Mouse (Mus musculus): ENCODE data around the gene Qrfpr. TPM values are rescaled to one million over a fixed set of nuclear protein-coding genes. Genes with fewer than 3 reads are reported as not detected.

Qrfpr gene
- 0.11 TPM in 1 of 2 replicates, not detected in the other for polyA plus RNA-seq (2016; fragmentation: Nextera tagmentation; extraction: Ambion mirVana)

DNA sequence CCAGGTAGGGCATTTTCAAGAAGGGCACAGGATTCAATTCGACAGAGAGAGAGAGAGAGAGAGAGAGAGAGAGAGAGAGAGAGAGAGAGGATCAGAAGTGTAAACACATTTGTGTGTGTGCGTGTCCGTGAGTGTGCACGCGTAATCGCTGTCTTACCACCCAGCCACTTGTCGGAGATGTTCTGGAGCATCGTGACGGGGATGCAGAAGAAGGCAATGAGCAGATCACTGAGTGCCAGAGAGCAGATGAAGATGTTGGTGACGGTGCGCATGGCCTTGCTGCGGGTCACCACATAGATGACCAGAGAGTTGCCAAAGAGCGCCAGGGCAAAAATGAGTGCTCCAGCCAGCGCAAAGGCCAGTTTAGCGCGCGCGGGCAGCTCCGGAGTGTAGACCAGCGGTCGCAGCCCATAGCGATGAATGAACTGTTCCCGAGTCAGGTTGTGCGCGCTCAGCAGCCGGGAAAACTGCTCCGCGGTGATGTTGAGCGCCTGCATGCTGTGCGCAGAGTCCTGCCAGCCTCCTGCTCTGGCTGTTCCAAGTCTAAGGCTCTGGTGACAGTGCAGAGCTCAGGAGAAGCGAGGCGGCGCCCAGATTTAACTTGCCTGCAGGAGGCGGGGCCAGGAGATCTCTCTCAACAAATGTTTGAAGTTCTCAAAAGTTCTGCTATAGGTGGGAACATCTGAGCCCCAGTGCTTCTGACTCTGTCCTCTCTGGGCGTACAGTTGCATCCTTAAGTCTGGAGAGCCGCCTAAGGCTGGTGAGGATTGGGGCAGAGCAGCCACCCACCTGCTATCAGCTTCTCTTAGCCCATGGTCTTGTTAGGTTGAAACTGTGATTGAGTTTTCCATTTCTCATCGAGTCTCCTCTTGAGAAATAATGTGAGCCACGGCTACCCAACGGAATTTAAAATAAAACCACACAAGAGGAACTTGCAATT, at the start of gene Qrfpr:
Gene Qrfpr, minus strand, starts transcription at position 571 of the 940 bp plus-strand sequence.
- no peaks in the 10 kb centered on the region for H3K9me3 ChIP-seq (replicated peaks)
- peaks cover 9% of the 10 kb centered on the region for H3K4me1 ChIP-seq
- H3K4me3 ChIP-seq, result peak within 1 kb of the TSS; percentile 53
- no peak within 1 kb of the TSS for H3K27ac ChIP-seq (replicated peaks)
- H3K27me3 ChIP-seq (ENCODE audit: low read depth, poor library complexity, severe bottlenecking), result peaks cover 35% of the 10 kb centered on the region
- no peaks in the 10 kb centered on the region for H3K36me3 ChIP-seq
- 8% methylated on average over 39 of the region's 39 CpGs for WGBS
- peak; percentile 44 for DNase-seq (ENCODE audit: low spot score)

DNA sequence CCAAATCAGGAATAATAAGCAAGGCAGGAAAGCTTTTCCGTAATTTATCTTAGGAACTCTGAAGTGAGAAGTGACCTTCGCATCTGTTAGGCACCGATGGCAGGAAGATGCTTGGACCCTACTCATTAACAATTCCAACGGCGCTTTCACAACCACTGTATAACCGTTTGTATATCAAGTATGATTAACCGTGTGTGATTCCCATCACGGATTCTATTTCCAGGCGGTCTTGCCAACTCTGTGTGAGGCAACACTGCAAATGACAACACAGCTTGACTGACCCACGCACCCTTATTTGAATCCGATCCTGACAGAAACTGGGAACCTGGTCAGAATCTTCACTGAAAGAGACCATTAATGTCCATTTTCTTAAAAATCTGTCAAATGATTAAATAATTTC, 41.8 kb upstream of the Qrfpr start:
- 92% methylated on average over 11 of the region's 11 CpGs for WGBS
- no peak for DNase-seq (ENCODE audit: low spot score)
- Histone ChIP-seq H3K27me3 (ENCODE audit: low read depth, poor library complexity, severe bottlenecking) (no peaks in the 10 kb centered on the region), H3K36me3 (no peaks in the 10 kb centered on the region), H3K27ac (replicated peaks) (no peak overlapping the region), H3K4me3 (no peak overlapping the region), H3K9me3 (replicated peaks) (no peaks in the 10 kb centered on the region), H3K4me1 (no peaks in the 10 kb centered on the region)

DNA sequence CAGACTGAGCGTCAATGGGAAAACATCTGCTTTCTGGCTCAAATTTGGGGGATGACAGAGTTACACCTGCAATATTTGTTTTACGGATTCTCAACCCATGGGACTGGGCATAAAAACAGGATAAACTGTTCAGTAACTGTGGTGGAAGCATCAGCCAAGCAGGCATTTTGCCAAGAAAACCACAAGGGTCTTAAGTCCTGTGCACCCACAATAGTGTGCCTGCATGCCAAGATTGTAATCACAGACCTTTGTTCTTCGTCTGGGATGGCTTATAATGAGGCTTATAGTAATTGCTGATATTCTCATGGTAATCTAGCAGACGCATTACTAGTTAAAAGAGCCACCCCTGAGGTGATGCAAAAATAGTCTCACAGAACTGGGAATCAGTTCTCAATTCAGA, 41.2 kb upstream of the Qrfpr start:
- no peak for DNase-seq (ENCODE audit: low spot score)
- no peak overlapping the region for H3K27ac ChIP-seq (replicated peaks)
- 75% methylated on average over 4 of the region's 4 CpGs for WGBS

DNA sequence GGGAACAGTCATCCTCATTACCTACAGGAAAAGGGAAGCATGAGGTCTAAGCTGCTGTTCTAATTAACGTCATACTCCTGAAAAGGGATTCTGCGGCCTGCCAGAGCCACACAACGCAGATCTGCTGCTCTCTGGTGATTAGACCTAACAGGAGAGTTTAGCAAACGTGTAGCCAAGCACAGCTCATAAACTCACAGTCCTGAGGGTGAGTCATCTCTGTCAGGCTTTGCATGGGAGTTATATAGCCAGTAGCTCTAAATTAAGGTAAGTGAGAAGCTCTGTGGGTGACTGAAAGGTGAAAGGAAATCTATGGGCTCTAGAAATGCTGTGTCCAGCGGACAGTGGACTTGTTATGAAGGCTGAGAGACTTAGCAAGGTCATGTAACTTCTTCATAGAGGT, 28.5 kb upstream of the Qrfpr start:
- no peaks in the 10 kb centered on the region for H3K27me3 ChIP-seq (ENCODE audit: low read depth, poor library complexity, severe bottlenecking)
- no peaks in the 10 kb centered on the region for H3K36me3 ChIP-seq
- no peak overlapping the region for H3K4me3 ChIP-seq
- 76% methylated on average over 5 of the region's 5 CpGs for WGBS
- DNase-seq (ENCODE audit: low spot score), result no peak
- no peak overlapping the region for H3K27ac ChIP-seq (replicated peaks)
- no peaks in the 10 kb centered on the region for H3K9me3 ChIP-seq (replicated peaks)
- no peaks in the 10 kb centered on the region for H3K4me1 ChIP-seq

More for the DNA sequence above, 41.2 kb upstream of the Qrfpr start:
- Histone ChIP-seq H3K27me3 (ENCODE audit: low read depth, poor library complexity, severe bottlenecking) (no peaks in the 10 kb centered on the region), H3K36me3 (no peaks in the 10 kb centered on the region), H3K9me3 (replicated peaks) (no peaks in the 10 kb centered on the region), H3K4me1 (no peaks in the 10 kb centered on the region), H3K4me3 (no peak overlapping the region)

GRCm38 (mm10) chr3:36248446-36248845, 26.3 kb upstream of the Qrfpr start:
- WGBS, result 86% methylated on average over 2 of the region's 2 CpGs
- H3K27me3 ChIP-seq (ENCODE audit: low read depth, poor library complexity, severe bottlenecking), result no peaks in the 10 kb centered on the region
- no peak overlapping the region for H3K27ac ChIP-seq (replicated peaks)
- H3K4me3 ChIP-seq, result no peak overlapping the region
- no peaks in the 10 kb centered on the region for H3K9me3 ChIP-seq (replicated peaks)
- no peak for DNase-seq (ENCODE audit: low spot score)
- H3K36me3 ChIP-seq, result no peaks in the 10 kb centered on the region
- no peaks in the 10 kb centered on the region for H3K4me1 ChIP-seq

GRCm38 (mm10) chr3:36229941-36230340, 7.8 kb upstream of the Qrfpr start:
- no peak for DNase-seq (ENCODE audit: low spot score)
- Histone ChIP-seq H3K27me3 (ENCODE audit: low read depth, poor library complexity, severe bottlenecking) (no peaks in the 10 kb centered on the region), H3K9me3 (replicated peaks) (no peaks in the 10 kb centered on the region), H3K27ac (replicated peaks) (no peak overlapping the region), H3K4me3 (no peak overlapping the region), H3K36me3 (no peaks in the 10 kb centered on the region), H3K4me1 (no peaks in the 10 kb centered on the region)
- WGBS, result 76% methylated on average over 2 of the region's 2 CpGs

DNA sequence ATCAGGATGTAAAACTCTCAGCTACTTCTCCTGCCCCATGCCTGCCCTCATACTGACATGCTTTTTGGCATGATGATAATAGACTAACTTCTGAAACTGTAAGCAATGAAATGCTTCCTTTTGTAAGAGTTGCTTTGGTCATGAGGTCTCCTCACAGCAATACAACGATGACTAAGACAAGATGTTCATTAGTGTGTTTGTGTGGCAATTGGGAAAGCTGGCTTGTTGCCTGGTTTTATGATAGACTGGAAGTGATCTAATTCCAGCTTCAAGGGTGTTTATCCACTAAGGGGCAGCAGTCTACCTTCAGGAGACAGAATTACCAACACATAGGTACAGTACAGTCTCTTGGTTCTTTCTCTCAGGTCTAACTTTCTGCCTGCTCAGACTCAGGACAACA, 5.1 kb upstream of the Qrfpr start:
- peaks cover 2% of the 10 kb centered on the region for H3K4me1 ChIP-seq
- no peak overlapping the region for H3K27ac ChIP-seq (replicated peaks)
- 93% methylated on average over 1 of the region's 1 CpGs for WGBS
- DNase-seq (ENCODE audit: low spot score), result no peak
- no peaks in the 10 kb centered on the region for H3K9me3 ChIP-seq (replicated peaks)
- no peak overlapping the region for H3K4me3 ChIP-seq
- peaks cover 13% of the 10 kb centered on the region for H3K27me3 ChIP-seq (ENCODE audit: low read depth, poor library complexity, severe bottlenecking)
- no peaks in the 10 kb centered on the region for H3K36me3 ChIP-seq

- H3K27me3 ChIP-seq (ENCODE audit: low read depth, poor library complexity, severe bottlenecking), result peaks cover 35% of the 10 kb centered on the region
- 3% methylated on average over 2 of the region's 2 CpGs for WGBS
- peaks cover 9% of the 10 kb centered on the region for H3K4me1 ChIP-seq
- no peak overlapping the region for H3K4me3 ChIP-seq
- DNase-seq (ENCODE audit: low spot score), result no peak
- no peaks in the 10 kb centered on the region for H3K9me3 ChIP-seq (replicated peaks)
- no peak overlapping the region for H3K27ac ChIP-seq (replicated peaks)
- no peaks in the 10 kb centered on the region for H3K36me3 ChIP-seq
Measured at GRCm38 (mm10) chr3:36223361-36223760, 1.2 kb upstream of the Qrfpr start.

DNA sequence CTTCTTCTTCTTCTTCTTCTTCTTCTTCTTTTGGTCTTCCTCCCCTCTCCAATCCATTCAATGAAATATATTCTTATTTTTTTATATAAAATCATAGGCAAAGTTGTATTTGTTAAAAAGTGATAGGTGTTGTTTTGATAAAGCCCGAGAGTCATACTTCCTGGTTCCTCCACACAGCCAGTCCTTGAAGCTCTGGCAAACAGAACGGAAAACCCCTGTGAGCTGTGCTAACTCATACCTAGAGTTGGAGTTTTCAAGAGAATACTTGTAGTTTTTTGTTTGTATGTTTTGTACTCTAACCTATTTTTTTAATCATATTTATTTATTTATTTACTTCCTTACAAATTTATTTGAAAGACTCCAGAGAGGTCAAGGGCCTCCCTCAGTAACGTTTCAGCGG, 9.4 kb downstream of the Qrfpr start:
- Histone ChIP-seq H3K27ac (replicated peaks) (no peak overlapping the region), H3K4me3 (no peak overlapping the region), H3K36me3 (no peaks in the 10 kb centered on the region), H3K27me3 (ENCODE audit: low read depth, poor library complexity, severe bottlenecking) (no peaks in the 10 kb centered on the region), H3K4me1 (no peaks in the 10 kb centered on the region), H3K9me3 (replicated peaks) (no peaks in the 10 kb centered on the region)
- WGBS, result 85% methylated on average over 4 of the region's 4 CpGs
- no peak for DNase-seq (ENCODE audit: low spot score)

- Histone ChIP-seq H3K9me3 (replicated peaks) (no peaks in the 10 kb centered on the region), H3K27me3 (ENCODE audit: low read depth, poor library complexity, severe bottlenecking) (no peaks in the 10 kb centered on the region), H3K4me3 (no peak overlapping the region), H3K4me1 (no peaks in the 10 kb centered on the region), H3K27ac (replicated peaks) (no peak overlapping the region), H3K36me3 (no peaks in the 10 kb centered on the region)
- no peak for DNase-seq (ENCODE audit: low spot score)
- WGBS, result 84% methylated on average over 2 of the region's 2 CpGs
Measured at GRCm38 (mm10) chr3:36210939-36211338, 11.2 kb downstream of the Qrfpr start.

DNA sequence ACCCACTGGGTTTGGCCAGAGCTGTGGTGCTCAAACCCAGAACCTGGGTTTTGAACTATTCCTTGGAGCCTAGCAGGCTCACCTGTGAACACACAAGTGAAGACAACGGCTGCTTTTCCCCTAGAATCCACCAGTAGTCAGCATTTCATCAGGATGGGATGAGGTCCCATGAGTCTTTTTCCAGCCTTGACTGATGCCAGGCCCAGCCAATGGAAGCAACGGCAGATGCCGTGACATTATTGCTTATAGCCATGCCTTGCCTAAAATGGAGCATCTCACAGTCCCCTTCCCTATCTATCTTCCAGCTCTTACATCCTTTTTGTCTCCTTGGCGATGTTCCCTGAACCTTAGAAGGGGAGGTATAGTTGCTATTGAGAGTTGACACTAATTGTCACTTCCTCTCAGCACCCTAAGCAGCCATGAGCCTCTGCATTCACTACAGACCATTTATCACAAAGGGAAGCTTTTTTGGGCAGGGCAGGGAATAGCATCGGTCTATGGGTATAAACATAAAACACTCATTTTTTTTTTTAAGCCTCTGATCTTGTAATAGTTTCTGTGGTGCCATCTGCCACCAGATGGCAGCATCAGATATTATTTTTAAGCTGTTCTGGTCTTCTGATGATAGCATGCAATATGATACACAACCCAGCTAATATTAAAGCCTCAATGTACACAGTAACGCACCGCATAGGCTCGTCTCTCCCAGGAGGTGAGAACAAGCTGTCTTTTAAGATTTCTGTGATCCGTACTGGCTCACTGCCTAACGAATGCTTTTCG, 12.1 kb downstream of the Qrfpr start:
- H3K27ac ChIP-seq (replicated peaks), result no peak overlapping the region
- H3K4me3 ChIP-seq, result no peak overlapping the region
- no peaks in the 10 kb centered on the region for H3K27me3 ChIP-seq (ENCODE audit: low read depth, poor library complexity, severe bottlenecking)
- H3K4me1 ChIP-seq, result no peaks in the 10 kb centered on the region
- H3K36me3 ChIP-seq, result no peaks in the 10 kb centered on the region
- peak; percentile 26 for DNase-seq (ENCODE audit: low spot score)
- H3K9me3 ChIP-seq (replicated peaks), result no peaks in the 10 kb centered on the region
- WGBS, result 79% methylated on average over 11 of the region's 11 CpGs

GRCm38 (mm10) chr3:36207520-36208264, 14.4 kb downstream of the Qrfpr start:
- no peak for DNase-seq (ENCODE audit: low spot score)
- Histone ChIP-seq H3K27me3 (ENCODE audit: low read depth, poor library complexity, severe bottlenecking) (no peaks in the 10 kb centered on the region), H3K4me1 (no peaks in the 10 kb centered on the region), H3K9me3 (replicated peaks) (no peaks in the 10 kb centered on the region), H3K27ac (replicated peaks) (no peak overlapping the region), H3K36me3 (no peaks in the 10 kb centered on the region), H3K4me3 (no peak overlapping the region)
- WGBS, result 80% methylated on average over 19 of the region's 19 CpGs
